Mouse (Mus musculus) embryonic facial prominence, embryonic 12.5 days (tissue): ENCODE data around the gene Trim30a. TPM values are rescaled to one million over a fixed set of nuclear protein-coding genes. Genes with fewer than 3 reads are reported as not detected.

Source experiments
- ATAC-seq: fragments of 200-750 bp; cut with Nextera tagmentation; 2 replicates; pipeline ENCODE4 v1.8.0; 2017; ENCODE audit not compliant: insufficient number of reproducible peaks, insufficient read depth, low FRiP score, low TSS enrichment
- H3K27ac ChIP-seq: fragments of 300-500 bp; sonication (generic); 2 replicates; pipeline ENCODE4 v1.5.1; 2016; ENCODE audit warnings: mild to moderate bottlenecking
- H3K27me3 ChIP-seq: fragments of 300-500 bp; sonication (generic); 2 replicates; pipeline ENCODE4 v1.6.1; 2016; ENCODE audit warnings: mild to moderate bottlenecking, moderate library complexity
- H3K36me3 ChIP-seq: fragments of 300-500 bp; sonication (generic); 2 replicates; pipeline ENCODE4 v1.6.1; 2016; ENCODE audit warnings: mild to moderate bottlenecking
- H3K4me1 ChIP-seq: fragments of 300-500 bp; sonication (generic); 2 replicates; pipeline ENCODE4 v1.6.1; 2016
- H3K4me2 ChIP-seq: fragments of 300-500 bp; sonication (generic); replicated peaks from 2 replicates; pipeline ENCODE4 v1.6.1; 2016; ENCODE audit warnings: mild to moderate bottlenecking, moderate library complexity
- H3K4me3 ChIP-seq: fragments of 300-500 bp; sonication (generic); 2 replicates; pipeline ENCODE4 v1.5.1; 2016; ENCODE audit warnings: mild to moderate bottlenecking
- H3K9ac ChIP-seq: fragments of 300-500 bp; sonication (generic); 2 replicates; pipeline ENCODE4 v1.6.1; 2016; ENCODE audit warnings: mild to moderate bottlenecking, moderate library complexity
- H3K9me3 ChIP-seq: fragments of 300-500 bp; sonication (generic); 2 replicates; pipeline ENCODE4 v1.6.1; 2016; ENCODE audit warnings: mild to moderate bottlenecking, moderate library complexity
- polyA plus RNA-seq: library from polyadenylated mRNA; unstranded; fragments of >200 nt; fragmentation: Nextera tagmentation; extraction: Ambion mirVana; gene quantifications from 2 replicates; pipeline ENCODE4 v1.2.1, GENCODE M21; 2016

Trim30a gene
- polyA plus RNA-seq, 1 experiment from 2014 or later, result 0.72 TPM

- ATAC-seq, result no peak
- no peak overlapping the region for H3K4me2 ChIP-seq
- H3K27ac ChIP-seq, result no peak overlapping the region
- no peaks in the 10 kb centered on the region for H3K4me1 ChIP-seq
- no peaks in the 10 kb centered on the region for H3K27me3 ChIP-seq
- no peaks in the 10 kb centered on the region for H3K36me3 ChIP-seq
- no peaks in the 10 kb centered on the region for H3K9me3 ChIP-seq
- H3K9ac ChIP-seq, result no peak overlapping the region
- no peak overlapping the region for H3K4me3 ChIP-seq
These were observed 98.7 kb downstream of the Trim30a start for GRCm38 (mm10) chr7:104366339-104366738.

Other genes starting within 250 kb of the Trim30a start
- gene Trim6, start 246.4 kb downstream of the Trim30a start, polyA plus RNA-seq, result 1.9 and 2.2 TPM in 2 replicates
- gene Trim34a, start 220.7 kb downstream of the Trim30a start, polyA plus RNA-seq, result 1.6 and 2.0 TPM in 2 replicates
- gene Trim5, start 177.1 kb downstream of the Trim30a start, polyA plus RNA-seq, result 0.13 and 0.15 TPM in 2 replicates
- gene Trim12a, start 149.7 kb downstream of the Trim30a start, polyA plus RNA-seq, result 5.3 and 5.8 TPM in 2 replicates
- 0.22 TPM in 1 of 2 replicates, not detected in the other for gene Trim34b, start 135.7 kb downstream of the Trim30a start, polyA plus RNA-seq
- 2.0 and 2.3 TPM in 2 replicates for gene Trim12c, start 111.8 kb downstream of the Trim30a start, polyA plus RNA-seq
- not detected in 2 replicates for gene Trim30b, start 95.3 kb downstream of the Trim30a start, polyA plus RNA-seq
- 0.18 TPM in 1 of 2 replicates, not detected in the other for gene Trim30c, start 64.4 kb downstream of the Trim30a start, polyA plus RNA-seq
- gene Trim30d, start 42.7 kb upstream of the Trim30a start, polyA plus RNA-seq, result 0.15 and 0.27 TPM in 2 replicates
- gene Olfr651, start 84.9 kb upstream of the Trim30a start, polyA plus RNA-seq, result not detected in 2 replicates
- not detected in 2 replicates for gene Olfr652, start 95.7 kb upstream of the Trim30a start, polyA plus RNA-seq
- not detected in 2 replicates for gene Olfr653, start 112.1 kb upstream of the Trim30a start, polyA plus RNA-seq
- gene Olfr654, start 121.8 kb upstream of the Trim30a start, polyA plus RNA-seq, result not detected in 2 replicates
- not detected in 2 replicates for gene Olfr655, start 136.6 kb upstream of the Trim30a start, polyA plus RNA-seq
- gene Olfr656, start 148.8 kb upstream of the Trim30a start, polyA plus RNA-seq, result not detected in 2 replicates
- not detected in 2 replicates for gene Olfr657, start 159.6 kb upstream of the Trim30a start, polyA plus RNA-seq
- gene Olfr658, start 182.1 kb upstream of the Trim30a start, polyA plus RNA-seq, result not detected in 2 replicates
- not detected in 2 replicates for gene Olfr659, start 201.6 kb upstream of the Trim30a start, polyA plus RNA-seq
- gene Olfr661, start 221.3 kb upstream of the Trim30a start, polyA plus RNA-seq, result not detected in 2 replicates